Mouse (Mus musculus): ENCODE measurements around the gene Pls3.
A peak's percentile ranks its signal among the peaks of the same experiment; 100 is the strongest.
"Not testable (repeated sequence)": the region's sequence is repeated elsewhere in the genome, so short reads cannot be mapped to it uniquely, and the experiment has no call there.

The Pls3 gene

DNA sequence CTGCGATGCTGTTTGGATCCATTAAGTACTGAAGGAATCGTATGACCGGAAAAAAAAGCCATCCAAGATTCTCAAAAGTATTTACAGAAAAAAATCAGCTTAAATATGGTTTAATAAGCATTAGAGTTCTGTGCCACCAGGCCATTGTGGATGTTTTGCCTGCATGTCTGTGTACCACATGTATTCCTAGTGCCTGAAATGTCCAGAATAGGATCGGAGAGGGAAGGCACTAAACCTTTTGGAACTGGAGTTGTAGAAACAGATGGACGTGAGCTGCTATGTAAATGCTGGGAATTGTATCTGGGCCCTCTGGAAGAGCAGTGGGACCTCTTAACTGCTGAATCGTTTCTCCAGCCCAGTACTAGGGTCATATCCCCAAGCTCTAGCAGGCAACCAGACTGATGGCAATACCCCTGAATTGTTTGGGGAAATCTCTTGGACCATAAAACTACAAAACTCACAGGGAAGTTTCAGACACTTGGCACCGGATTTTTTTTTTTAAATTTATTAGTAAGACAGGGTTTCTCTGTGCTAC, 110.1 kb downstream of the Pls3 start:
- DNase-seq (ENCODE audit: low spot score), result no peak

DNA sequence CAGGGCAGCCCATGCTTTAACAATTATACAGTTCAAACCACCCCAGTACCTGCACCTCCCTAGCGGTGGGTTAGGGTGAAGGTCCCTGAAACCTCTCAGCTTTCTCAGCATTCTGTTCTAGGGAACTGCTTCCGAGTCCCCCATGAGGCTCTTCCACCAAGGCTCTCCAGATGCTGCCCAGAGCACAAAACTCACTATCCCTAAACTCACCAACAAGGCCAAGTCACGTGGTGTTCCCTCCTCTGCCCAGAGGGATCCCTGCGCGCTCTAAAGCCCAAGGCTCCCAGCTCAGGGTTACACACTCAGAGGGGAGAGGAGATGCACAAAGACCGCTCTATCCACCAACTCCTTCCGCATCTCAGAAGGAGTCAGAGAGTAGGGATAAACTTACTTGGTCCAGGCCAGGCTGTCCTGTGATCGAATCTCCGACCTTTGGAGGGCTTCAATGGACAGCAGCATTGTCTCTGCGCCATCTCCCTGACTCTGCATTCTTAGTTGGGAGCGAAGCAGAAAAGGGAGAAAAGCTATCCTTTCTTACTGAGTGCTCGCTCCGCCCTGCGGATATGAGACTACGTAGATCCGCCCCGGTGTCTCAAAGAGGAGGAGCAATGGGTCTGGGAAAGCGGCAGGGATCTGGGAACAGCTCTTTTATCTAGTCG, 110.7 kb downstream of the Pls3 start:
- DNase-seq (ENCODE audit: low spot score), result peak; percentile 81

DNA sequence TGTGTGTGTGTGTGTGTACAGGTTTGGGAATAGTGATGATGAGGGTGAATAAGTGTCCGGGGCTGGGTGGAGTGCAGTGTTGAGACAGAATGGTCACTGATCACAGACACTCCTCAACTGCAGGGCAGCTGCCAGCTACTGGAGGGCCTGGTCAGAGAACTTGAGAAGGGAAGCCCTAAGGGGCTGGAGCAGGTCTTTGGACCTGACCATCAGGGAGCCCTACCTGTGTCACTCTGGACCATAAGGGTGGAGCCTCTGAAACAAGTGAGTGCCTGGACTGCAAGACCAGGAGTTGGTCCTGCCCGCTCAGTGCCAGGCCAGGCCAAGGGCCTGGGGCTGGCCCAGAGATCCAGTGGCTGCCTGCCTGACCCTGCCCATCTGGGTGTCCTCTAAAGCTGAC, 115.5 kb downstream of the Pls3 start:
- not testable (repeated sequence) for DNase-seq (ENCODE audit: low spot score)

DNA sequence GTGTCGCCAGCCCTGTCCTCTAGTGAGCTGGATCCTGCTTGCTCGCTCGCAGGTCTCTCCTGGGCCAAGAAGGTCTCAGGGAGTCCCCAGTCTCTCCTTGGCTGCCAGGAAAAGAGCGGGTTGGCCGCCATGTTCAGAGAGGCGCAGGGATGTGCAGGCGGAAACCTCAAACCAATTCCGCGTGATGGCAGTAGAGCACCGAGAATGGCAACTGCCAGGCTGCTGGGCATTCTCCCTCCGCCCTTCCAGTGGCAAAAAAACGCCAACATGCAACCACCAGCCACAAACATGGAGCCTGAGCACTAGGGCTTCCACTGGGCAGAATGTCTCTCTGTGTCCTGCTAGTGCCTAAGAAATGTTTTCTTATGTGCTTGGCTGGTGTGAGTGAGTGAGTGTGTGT, 115.9 kb downstream of the Pls3 start:
- peak; percentile 21 for DNase-seq (ENCODE audit: low spot score)

DNA sequence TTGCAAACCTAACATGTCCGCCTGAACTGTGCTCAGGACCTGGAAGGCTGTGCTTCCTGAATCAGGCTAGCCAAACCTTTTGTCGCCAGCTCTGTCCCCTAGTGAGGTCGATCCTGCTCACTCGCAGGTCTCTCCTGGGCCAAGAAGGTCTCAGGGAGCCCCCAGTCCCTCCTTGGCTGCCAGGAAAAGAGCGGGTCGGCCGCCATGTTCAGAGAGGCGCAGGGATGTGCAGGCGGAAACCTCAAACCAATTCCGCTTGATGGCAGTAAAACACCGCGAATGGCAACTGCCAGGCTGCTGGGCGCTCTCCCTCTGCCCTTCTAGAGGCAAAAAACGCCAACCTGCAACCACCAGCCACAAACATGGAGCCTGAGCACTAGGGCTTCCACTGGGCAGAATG, 117.0 kb downstream of the Pls3 start:
- DNase-seq (ENCODE audit: low spot score), result not testable (repeated sequence)

DNA sequence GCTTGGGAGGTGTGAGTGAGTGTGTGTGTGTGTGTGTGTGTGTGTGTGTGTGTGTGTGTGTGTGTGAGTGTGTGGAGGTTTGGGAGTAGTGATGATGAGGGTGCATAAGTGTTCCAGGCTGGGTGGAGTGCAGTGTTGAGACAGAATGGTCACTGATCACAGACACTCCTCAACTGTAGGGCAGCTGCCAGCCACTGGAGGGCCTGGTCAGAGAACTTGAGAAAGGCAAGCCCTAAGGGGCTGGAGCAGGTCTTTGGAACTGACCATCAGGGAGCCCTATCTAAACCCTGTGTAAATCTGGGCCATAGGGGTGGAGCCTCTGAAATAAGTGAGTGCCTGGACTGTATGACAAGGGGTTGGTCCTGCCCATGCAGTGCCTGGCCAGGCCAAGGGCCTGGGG, 120.5 kb downstream of the Pls3 start:
- not testable (repeated sequence) for DNase-seq (ENCODE audit: low spot score)

DNA sequence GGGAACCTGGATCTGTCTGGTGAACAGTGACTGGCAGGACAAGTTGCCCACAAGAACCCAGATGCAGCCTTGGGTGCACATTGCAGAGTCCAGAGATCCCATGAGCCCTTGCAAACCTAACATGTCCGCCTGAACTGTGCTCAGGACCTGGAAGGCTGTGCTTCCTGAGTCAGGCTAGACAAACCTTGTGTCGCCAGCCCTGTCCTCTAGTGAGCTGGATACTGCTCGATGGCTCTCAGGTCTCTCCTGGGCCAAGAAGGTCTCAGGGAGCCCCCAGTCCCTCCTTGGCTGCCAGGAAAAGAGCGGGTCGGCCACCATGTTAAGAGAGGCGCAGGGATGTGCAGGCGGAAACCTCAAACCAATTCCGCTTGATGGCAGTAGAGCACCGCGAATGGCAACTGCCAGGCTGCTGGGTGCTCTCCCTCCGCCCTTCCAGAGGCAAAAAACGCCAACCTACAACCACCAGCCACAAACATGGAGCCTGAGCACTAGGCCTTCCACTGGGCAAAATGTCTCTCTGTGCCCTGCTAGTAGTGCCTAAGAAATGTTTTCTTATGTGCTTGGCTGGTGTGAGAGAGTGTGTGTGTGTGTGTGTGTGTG, 124.8 kb downstream of the Pls3 start:
- not testable (repeated sequence) for DNase-seq (ENCODE audit: low spot score)

DNA sequence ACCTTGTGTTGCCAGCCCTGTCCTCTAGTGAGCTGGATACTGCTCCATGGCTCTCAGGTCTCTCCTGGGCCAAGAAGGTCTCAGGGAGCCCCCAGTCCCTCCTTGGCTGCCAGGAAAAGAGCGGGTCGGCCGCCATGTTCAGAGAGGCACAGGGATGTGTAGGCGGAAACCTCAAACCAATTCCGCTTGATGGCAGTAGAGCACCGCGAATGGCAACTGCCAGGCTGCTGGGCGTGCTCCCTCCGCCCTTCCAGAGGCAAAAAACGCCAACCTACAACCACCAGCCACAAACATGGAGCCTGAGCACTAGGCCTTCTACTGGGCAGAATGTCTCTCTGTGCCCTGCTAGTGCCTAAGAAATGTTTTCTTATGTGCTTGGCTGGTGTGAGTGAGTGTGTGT, 125.7 kb downstream of the Pls3 start:
- DNase-seq (ENCODE audit: low spot score), result peak; percentile 22

DNA sequence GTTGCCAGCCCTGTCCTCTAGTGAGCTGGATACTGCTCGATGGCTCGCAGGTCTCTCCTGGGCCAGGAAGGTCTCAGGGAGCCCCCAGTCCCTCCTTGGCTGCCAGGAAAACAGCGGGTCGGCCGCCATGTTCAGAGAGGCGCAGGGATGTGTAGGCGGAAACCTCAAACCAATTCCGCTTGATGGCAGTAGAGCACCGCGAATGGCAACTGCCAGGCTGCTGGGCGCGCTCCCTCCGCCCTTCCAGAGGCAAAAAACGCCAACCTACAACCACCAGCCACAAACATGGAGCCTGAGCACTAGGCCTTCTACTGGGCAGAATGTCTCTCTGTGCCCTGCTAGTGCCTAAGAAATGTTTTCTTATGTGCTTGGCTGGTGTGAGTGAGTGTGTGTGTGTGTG, 130.5 kb downstream of the Pls3 start:
- DNase-seq (ENCODE audit: low spot score), result peak; percentile 11

DNA sequence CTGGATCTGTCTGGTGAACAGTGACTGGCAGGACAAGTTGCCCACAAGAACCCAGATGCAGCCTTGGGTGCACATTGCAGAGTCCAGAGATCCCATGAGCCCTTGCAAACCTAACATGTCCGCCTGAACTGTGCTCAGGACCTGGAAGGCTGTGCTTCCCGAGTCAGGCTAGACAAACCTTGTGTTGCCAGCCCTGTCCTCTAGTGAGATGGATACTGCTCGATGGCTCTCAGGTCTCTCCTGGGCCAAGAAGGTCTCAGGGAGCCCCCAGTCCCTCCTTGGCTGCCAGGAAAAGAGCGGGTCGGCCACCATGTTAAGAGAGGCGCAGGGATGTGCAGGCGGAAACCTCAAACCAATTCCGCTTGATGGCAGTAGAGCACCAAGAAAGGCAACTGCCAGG, 135.5 kb downstream of the Pls3 start:
- DNase-seq (ENCODE audit: low spot score), result not testable (repeated sequence)

Data from embryo, embryonic 10 days (tissue).